Mouse (Mus musculus) lung, embryonic 14.5 days (tissue): ENCODE results near the gene 4933412E24Rik. TPM values are rescaled to one million over a fixed set of nuclear protein-coding genes. Genes with fewer than 3 reads are reported as not detected.

Experiments
- ATAC-seq: fragments of 200-750 bp; cut with Nextera tagmentation; 2 replicates; pipeline ENCODE4 v1.8.0; 2017; ENCODE audit warnings: mild to moderate bottlenecking, moderate TSS enrichment, moderate library complexity; ENCODE audit not compliant: insufficient read depth
- DNase-seq: peaks from one replicate; pipeline ENCODE4 v3.0.0-alpha.2; 2015
- H3K27ac ChIP-seq: fragments of 300-500 bp; sonication (generic); 2 replicates; pipeline ENCODE4 v1.5.1; 2014; ENCODE audit warnings: low read depth, mild to moderate bottlenecking, moderate library complexity
- H3K27me3 ChIP-seq: fragments of 300-500 bp; sonication (generic); 2 replicates; pipeline ENCODE4 v1.6.1; 2014; ENCODE audit warnings: low read length, control low read depth; ENCODE audit not compliant: insufficient read depth
- H3K36me3 ChIP-seq: fragments of 300-500 bp; sonication (generic); 2 replicates; pipeline ENCODE4 v1.6.1; 2014; ENCODE audit warnings: control low read depth; ENCODE audit not compliant: insufficient read depth
- H3K4me1 ChIP-seq: fragments of 300-500 bp; sonication (generic); 2 replicates; pipeline ENCODE4 v1.6.1; 2014; ENCODE audit warnings: antibody characterized with exemption, control low read depth; ENCODE audit not compliant: insufficient read depth
- H3K4me2 ChIP-seq: fragments of 300-500 bp; sonication (generic); 2 replicates; pipeline ENCODE4 v1.6.1; 2014; ENCODE audit warnings: mild to moderate bottlenecking
- H3K4me3 ChIP-seq: fragments of 300-500 bp; sonication (generic); 2 replicates; pipeline ENCODE4 v1.5.1; 2014; ENCODE audit warnings: low read depth, low read length
- H3K9ac ChIP-seq: fragments of 300-500 bp; sonication (generic); 2 replicates; pipeline ENCODE4 v1.6.1; 2014
- H3K9me3 ChIP-seq: fragments of 300-500 bp; sonication (generic); 2 replicates; pipeline ENCODE4 v1.6.1; 2016; ENCODE audit warnings: low read depth, low read length, control low read depth
- CTCF ChIP-seq: IDR thresholded peaks from 2 replicates; pipeline ENCODE4 v1.5.1; 2016; ENCODE audit warnings: antibody characterized with exemption, low read depth
- WGBS: fragments of 180-500 bp; shearing (Covaris S2); extraction: QIAGEN DNeasy Blood & Tissue Kit; methylation state at CpG from one replicate; pipeline ENCODE4 v1.1.7; 2014; 5-methylcytosine and 5-hydroxymethylcytosine counted together
- polyA plus RNA-seq: library from polyadenylated mRNA; unstranded; fragments of >200 nt; fragmentation: Nextera tagmentation; extraction: Ambion mirVana; gene quantifications from 2 replicates; pipeline ENCODE4 v1.2.1, GENCODE M21; 2014

4933412E24Rik gene
- polyA plus RNA-seq, 1 experiment from 2014 or later, result not detected

GRCm38 (mm10) chr15:59973651-59974519 lies 42.5 kb downstream of the 4933412E24Rik start:
- ATAC-seq, result no peak
- H3K9ac ChIP-seq, result no peak overlapping the region
- TF ChIP-seq CTCF, result no peak
- no peaks in the 10 kb centered on the region for H3K36me3 ChIP-seq
- no peaks in the 10 kb centered on the region for H3K9me3 ChIP-seq
- H3K4me3 ChIP-seq, result no peak overlapping the region
- WGBS, result 71% methylated on average over 7 of the region's 7 CpGs
- no peaks in the 10 kb centered on the region for H3K27me3 ChIP-seq
- no peak for DNase-seq
- no peak overlapping the region for H3K4me2 ChIP-seq
- no peaks in the 10 kb centered on the region for H3K4me1 ChIP-seq
- no peak overlapping the region for H3K27ac ChIP-seq
